10 mouse cellular contexts compared by ENCODE assay signal in genomic region chrX:103879329-103879935, GRCm38 (mm10). TPM values are rescaled to one million over a fixed set of nuclear protein-coding genes. Genes with fewer than 3 reads are reported as not detected.
DNase-seq lines count a peak whose midpoint lies in the region; ATAC-seq and TF ChIP-seq lines count a peak whose summit lies in the region.
"Had no signal": no experiment of that assay in that cellular context is flagged by ENCODE, and none has a peak within 500 bp of the region (broad histone marks: within the 10 kb centered on the region; RNA-seq: fewer than 3 reads in every experiment).

No protein-coding gene starts in this region.

- no peak for TF ChIP-seq CTCF in forebrain, postnatal 0 days (IDR thresholded peaks at IDR 0.05; ENCODE audit: low read depth)

- H3K4me1 ChIP-seq in forebrain, postnatal 0 days (ENCODE audit: insufficient read depth), result no peaks in the 10 kb centered on the region
- H3K4me1 ChIP-seq in midbrain, embryonic 10.5 days, result peaks cover 8% of the 10 kb centered on the region

- H3K27me3 ChIP-seq in forebrain, postnatal 0 days (ENCODE audit: insufficient read depth, low read length), result no peaks in the 10 kb centered on the region
- H3K27me3 ChIP-seq in midbrain, embryonic 10.5 days (ENCODE audit: low read depth, poor library complexity, severe bottlenecking), result peaks cover 100% of the 10 kb centered on the region
- H3K27me3 ChIP-seq: CH12.LX had no signal

- H3K9me3 ChIP-seq in forebrain, postnatal 0 days (ENCODE audit: low read length), result no peaks in the 10 kb centered on the region
- H3K9me3 ChIP-seq in midbrain, embryonic 10.5 days (replicated peaks), result no peaks in the 10 kb centered on the region

- peak overlapping the region; percentile 28; the same call in 1 of the 2 replicates for H3K4me2 ChIP-seq in forebrain, postnatal 0 days (ENCODE audit: low read depth)

- ATAC-seq in frontal cortex, adult (ENCODE audit: low TSS enrichment), result 0 out of 2 replicates have a peak, but pooled peaks have one; percentile 23
- ATAC-seq in forebrain, postnatal 0 days, result no peak; the same call in 1 of the 2 replicates

- whole genome bisulfite sequencing in forebrain, postnatal 0 days, result 32% methylated on average over 24 of the region's 24 CpGs
- WGBS in midbrain, embryonic 10.5 days, result 17% methylated on average over 24 of the region's 24 CpGs

- no peak for DNase-seq in frontal cortex, postnatal 25 days (ENCODE audit: low spot score in 2 of 2)
- DNase-seq in ZHBTc4 (ENCODE audit: low read depth, low spot score), result peak; percentile 1
- DNase-seq in forebrain, postnatal 0 days, result no peak
- DNase-seq in midbrain, embryonic 10.5 days (ENCODE audit: low spot score), result peak; percentile 10
- DNase-seq in layer of hippocampus, postnatal 36 days, result no peak
- DNase-seq in right cerebral cortex, postnatal 14 days, result no peak
- no peak for DNase-seq in urinary bladder, postnatal 36 days (ENCODE audit: low spot score in 2 of 2)
- DNase-seq: liver had no signal

- H3K36me3 ChIP-seq in forebrain, postnatal 0 days (ENCODE audit: insufficient read depth), result no peaks in the 10 kb centered on the region
- no peaks in the 10 kb centered on the region for H3K36me3 ChIP-seq in midbrain, embryonic 10.5 days

- H3K27ac ChIP-seq in forebrain, postnatal 0 days (ENCODE audit: low read depth, low read length), result no peak overlapping the region
- no peak overlapping the region for H3K27ac ChIP-seq in midbrain, embryonic 10.5 days (replicated peaks)

- no peak overlapping the region for H3K4me3 ChIP-seq in forebrain, postnatal 0 days (ENCODE audit: low read depth, low read length)
- H3K4me3 ChIP-seq in midbrain, embryonic 10.5 days, result peak overlapping the region; percentile 44

- H3K9ac ChIP-seq in forebrain, postnatal 0 days, result no peak overlapping the region

RNA-seq across cellular contexts. Expression of gene Slc16a2, which starts 57.6 kb away (rescaled TPM):
- 46.7 and 53.8 TPM in 2 replicates for total RNA-seq in forebrain, postnatal 0 days (2014; rRNA removed)
- polyA plus RNA-seq in forebrain, postnatal 0 days (2015; fragmentation: Nextera tagmentation; extraction: Ambion mirVana), result 52.3 and 53.5 TPM in 2 replicates
- polyA plus RNA-seq in midbrain, embryonic 10.5 days (2016; fragmentation: Nextera tagmentation; extraction: Ambion mirVana), result 9.6 and 11.0 TPM in 2 replicates
- total RNA-seq in layer of hippocampus, postnatal 36 days (2021), result 10 to 100 TPM; 37.5 to 39.8 TPM

Comparison
In these comparisons a context has a peak if more than half of its experiments do, and no peak if none do; other contexts are left out.
1. DNase-seq: peak in ZHBTc4 (single experiment) and midbrain, embryonic 10.5 days (single experiment); none in frontal cortex, postnatal 25 days (0 of 2), forebrain, postnatal 0 days (single experiment), layer of hippocampus, postnatal 36 days (0 of 2), right cerebral cortex, postnatal 14 days (single experiment) and urinary bladder, postnatal 36 days (0 of 2).